Mouse (Mus musculus) spleen, postnatal 36 days (tissue): ENCODE measurements around the gene Ndufb8.

Experiments used
- DNase-seq, 2 experiments: peaks; one replicate each; pipeline ENCODE4 v3.0.0; 2022; ENCODE audit warnings: low spot score in 2 of 2, mixed read lengths in 1 of 2

Gene Ndufb8

DNA sequence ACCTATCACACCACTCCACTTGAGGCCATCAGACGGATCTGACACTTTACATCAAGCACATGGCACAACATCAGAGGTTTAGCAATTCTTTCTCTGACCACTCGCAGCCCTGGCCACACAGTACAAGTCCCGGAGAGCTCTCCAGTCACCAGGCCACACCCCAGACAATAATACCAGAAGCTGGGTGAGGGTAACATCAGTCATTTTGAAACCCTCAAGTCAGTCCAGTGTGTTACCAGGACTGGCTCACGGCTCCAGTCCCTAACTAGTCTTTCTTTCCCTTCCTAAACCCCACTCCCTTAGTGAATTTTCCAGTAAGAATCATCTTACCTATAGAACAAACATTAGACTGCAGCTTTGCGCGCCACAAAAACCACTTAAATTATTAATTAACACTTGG lies 25.2 kb downstream of the Ndufb8 start:
- no peak for DNase-seq

DNA sequence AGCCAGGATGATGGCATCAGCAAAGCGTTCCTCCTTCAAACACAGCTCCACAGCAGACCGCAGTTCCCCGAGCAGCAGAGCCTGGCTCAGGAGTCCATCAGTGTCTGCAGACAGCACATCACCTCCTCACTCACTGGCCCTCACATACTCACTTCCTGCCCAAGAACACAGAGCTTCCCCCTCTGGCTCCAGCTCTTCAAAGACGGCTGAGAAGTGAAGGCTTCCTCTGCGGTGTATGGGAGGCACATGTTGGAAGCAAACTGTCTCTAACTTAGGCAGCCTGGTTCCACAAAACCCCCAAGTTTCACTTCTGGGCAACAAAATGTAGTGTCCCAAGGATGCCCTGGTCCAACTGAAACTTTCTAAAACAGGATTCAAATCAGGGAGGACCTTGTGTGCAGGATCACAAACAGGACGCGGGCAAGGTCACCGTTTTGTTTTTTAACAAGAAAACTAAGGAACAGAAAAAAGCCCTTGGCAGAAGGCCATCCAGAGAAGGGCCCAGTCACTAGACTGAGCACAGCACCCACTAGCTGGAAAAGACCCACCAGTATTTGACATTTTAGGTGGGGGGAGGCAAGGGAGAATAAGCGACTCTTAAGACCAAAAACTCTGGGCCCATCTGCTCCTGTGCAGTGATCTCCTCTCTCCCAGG lies 29.6 kb downstream of the Ndufb8 start:
- DNase-seq: no peak

- DNase-seq: no peak
Observed at GRCm38 (mm10) chr19:44519152-44519551, 36.1 kb downstream of the Ndufb8 start.

GRCm38 (mm10) chr19:44517996-44518768 lies 37.1 kb downstream of the Ndufb8 start:
- no peak for DNase-seq

DNA sequence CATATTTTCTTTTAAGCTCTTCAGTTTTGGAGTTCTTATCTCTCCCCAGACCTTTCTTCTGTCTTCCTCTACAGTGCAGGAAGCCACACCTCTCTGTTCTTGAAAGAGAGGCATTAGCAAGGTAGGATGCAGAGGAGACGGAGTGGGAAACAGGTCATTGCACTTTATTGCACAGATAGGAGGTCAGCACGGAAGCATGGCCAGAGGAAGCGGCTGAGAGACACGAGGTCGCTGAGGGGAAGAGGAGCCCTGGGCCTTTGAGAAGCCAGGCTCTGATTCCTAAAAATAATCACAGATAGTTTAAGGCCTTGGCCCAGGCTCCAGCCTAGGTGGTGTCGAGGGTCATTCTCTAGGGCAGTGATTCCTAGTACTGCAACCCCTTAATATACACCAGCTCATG lies 39.5 kb downstream of the Ndufb8 start:
- DNase-seq: no peak

- DNase-seq: no peak
Observed at GRCm38 (mm10) chr19:44514521-44515451, 40.5 kb downstream of the Ndufb8 start.

DNA sequence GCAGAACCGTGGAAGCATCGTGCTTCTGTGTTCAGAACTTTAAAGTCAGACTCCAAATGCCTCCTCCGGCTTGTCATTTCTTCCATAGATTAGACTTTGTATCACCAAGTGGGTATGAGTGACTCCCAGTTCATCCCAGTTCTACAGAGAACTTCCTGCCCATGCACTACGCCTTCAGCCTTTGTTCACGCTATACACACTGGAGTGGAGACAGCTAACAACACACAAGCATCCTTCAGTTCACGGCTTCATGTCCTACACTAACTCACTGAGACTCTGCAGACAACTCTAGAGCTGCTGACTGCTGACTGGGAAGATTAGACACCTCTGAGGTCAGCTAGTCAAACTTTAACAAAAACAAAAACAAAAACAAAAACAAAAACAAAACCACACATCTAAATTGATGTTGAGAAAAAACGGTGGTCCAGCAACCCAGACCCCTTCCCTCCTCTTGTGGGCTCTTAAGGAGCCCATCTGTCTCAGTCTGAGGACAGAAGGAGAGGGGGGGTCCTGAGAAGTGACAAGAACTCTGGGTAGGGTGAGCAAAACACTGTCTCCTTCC lies 41.2 kb downstream of the Ndufb8 start:
- DNase-seq: no peak

GRCm38 (mm10) chr19:44513054-44513833 lies 42.0 kb downstream of the Ndufb8 start:
- no peak for DNase-seq

- DNase-seq: no peak
Observed at GRCm38 (mm10) chr19:44512601-44513000, 42.6 kb downstream of the Ndufb8 start.

DNA sequence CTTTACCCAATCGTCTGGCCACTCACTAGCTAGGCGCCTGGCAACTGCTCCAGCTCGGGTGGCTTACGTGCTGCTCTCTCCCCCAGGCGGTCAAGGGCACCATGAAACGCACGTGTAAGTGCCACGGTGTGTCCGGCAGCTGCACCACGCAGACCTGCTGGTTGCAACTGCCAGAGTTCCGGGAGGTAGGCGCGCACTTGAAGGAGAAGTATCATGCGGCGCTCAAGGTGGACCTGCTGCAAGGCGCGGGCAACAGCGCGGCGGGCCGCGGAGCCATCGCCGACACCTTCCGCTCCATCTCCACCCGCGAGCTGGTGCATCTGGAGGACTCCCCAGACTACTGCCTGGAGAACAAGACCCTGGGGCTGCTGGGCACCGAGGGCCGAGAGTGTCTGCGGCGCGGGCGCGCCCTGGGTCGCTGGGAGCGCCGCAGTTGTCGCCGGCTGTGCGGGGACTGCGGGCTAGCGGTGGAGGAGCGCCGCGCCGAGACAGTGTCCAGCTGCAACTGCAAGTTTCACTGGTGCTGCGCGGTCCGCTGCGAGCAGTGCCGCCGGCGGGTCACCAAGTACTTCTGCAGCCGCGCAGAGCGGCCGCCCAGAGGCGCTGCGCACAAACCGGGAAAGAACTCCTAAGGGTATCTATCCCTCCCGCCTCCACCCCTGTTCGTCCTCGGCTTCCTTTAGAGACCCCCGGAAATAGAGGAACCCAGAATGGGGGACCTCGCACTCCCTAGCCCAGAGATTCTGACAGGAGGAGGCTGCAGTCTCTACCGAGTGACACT lies 43.6 kb downstream of the Ndufb8 start:
- DNase-seq: no peak

DNA sequence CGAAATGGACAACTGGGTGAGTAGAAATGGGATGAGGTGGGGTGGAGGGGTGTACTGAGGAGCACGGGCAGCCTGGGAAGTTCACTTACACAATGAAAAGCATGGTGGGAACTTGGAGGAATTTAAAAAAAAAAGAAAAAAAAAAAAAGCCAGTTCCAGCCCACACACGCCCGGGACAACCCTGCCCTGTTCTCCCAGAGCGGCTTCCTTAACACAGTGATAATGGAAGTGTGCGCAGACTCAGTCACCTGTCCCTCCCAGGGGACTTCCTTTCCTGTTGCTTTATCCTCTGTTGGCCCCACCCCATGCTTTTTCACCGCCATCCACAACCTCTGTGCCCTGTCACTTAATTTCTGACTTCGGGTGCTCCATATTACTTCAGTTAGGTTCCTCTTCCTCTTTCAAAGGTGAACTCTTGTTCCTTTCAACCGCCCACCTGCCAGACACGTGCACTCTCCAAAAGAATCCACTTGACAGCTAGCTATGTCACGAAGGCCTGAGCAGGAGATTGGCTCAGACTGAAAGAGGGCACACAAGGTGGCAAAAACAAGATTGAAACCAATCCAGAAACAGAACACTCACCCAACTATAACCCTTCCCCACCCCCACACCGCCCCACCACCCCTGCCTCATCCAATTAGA lies 44.6 kb downstream of the Ndufb8 start:
- DNase-seq: peak in 1 of 2 experiments; percentile 7

DNA sequence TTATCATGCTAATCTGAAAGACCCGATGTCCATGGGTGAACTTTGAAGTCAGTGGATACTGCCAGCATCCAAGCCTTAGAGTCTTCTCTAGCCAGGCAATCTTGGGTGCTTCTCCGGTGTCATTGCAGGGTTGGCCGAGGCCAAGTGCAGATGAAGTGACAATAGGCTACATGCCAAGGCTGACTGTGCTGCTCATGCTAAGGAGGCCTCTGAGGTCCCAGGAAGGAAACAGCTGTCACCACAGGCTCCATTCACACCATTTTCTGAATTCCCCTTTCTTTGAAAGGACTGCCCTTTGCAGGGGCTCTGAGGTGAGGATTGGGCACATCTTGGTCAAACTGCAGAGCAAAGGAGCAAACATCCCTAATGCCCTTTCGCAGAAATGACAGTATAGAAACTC lies 52.5 kb downstream of the Ndufb8 start:
- DNase-seq: no peak

GRCm38 (mm10) chr19:44501925-44502324 lies 53.3 kb downstream of the Ndufb8 start:
- no peak for DNase-seq

DNA sequence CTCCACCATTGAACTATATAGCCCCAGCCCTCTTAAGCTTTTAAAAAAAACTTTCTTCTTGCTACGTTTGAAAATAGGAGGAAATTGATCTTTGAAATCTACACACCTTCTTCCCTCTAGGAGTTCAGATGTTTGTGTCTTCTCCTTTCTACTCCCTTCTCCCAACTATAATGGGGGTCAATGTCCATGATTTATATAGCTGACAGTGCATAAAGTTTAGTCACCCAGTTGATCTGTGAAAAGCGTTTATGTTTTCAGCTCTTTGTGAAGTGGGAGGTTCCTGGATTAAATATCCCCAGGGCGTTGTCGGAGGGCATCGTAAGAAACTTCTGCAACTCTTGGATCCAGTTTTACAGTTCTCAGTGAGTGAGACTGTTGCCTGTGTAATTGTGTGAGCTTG lies 55.0 kb downstream of the Ndufb8 start:
- no peak for DNase-seq

DNA sequence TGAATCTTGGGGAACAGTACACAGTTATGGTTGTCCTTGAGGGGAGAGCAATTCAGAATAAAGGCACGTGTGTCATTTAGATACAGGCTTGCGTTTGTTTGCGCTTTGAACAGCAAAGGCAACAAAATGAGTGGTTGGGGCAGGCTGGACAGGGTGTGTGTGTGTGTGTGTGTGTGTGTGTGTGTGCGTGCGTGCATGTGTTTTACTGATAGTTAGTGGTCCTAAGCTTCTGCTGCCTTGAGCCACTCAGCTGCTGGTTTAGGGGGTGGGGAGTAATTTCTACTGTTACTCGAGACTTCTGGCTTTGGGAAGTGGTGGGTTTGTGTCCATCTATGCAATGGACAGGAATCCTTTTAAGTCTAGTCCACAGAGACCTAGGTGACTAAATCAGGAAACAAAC lies 56.3 kb downstream of the Ndufb8 start:
- no peak for DNase-seq
